Mouse (Mus musculus): ENCODE measurements around the gene Pelo. TPM values are rescaled to one million over a fixed set of nuclear protein-coding genes. Genes with fewer than 3 reads are reported as not detected.

Pelo gene
- polyA plus RNA-seq, 1 experiment from 2014 or later = 6.7 TPM

- H3K9ac ChIP-seq (ENCODE audit: low read depth, low read length) = peak overlapping the region; percentile 82
- peak overlapping the region; percentile 98 for H3K4me2 ChIP-seq (ENCODE audit: low read length)
Measured at GRCm38 (mm10) chr13:115089020-115089394, 979 bp downstream of the Pelo start.

DNA sequence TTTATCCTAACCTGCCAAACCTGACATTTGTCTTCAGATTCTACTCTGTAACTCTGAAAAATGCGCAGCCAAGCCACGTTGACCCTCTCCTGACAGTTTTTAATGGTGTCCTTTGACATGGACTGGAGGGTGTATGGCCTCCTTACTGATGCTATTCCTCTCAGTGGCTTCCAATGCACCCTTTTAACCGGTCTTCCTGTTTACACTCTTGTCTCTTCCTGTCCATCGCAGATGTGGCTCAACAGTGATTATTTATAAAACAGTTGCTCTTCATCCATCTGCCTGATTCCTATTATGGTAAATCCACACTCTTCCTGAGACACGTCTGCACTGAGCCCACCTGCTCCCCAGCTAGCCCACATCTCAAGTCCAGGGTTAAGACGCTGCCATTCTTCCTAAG lies 4.0 kb downstream of the Pelo start:
- H3K4me2 ChIP-seq (ENCODE audit: low read length) = no peak overlapping the region
- WGBS = 90% methylated on average over 6 of the region's 6 CpGs

More at GRCm38 (mm10) chr13:115089020-115089394, 979 bp downstream of the Pelo start:
- H3K4me1 ChIP-seq (ENCODE audit: control insufficient read depth, insufficient read depth, low read depth, low read length) = peaks cover 19% of the 10 kb centered on the region
- no peaks in the 10 kb centered on the region for H3K27me3 ChIP-seq (replicated peaks; ENCODE audit: control insufficient read depth, insufficient read depth, low read length)
- H3K27ac ChIP-seq (ENCODE audit: low read depth, low read length) = no peak overlapping the region
- 61% methylated on average over 11 of the region's 11 CpGs for WGBS
- no peak for ATAC-seq
- peaks cover 14% of the 10 kb centered on the region for H3K36me3 ChIP-seq (ENCODE audit: control insufficient read depth, insufficient read depth, low read length)
- H3K9me3 ChIP-seq (ENCODE audit: control insufficient read depth, low read length) = peaks cover 2% of the 10 kb centered on the region; the same call in 1 of the 2 replicates
- peak overlapping the region; percentile 72 for H3K4me3 ChIP-seq (ENCODE audit: low read length)

DNA sequence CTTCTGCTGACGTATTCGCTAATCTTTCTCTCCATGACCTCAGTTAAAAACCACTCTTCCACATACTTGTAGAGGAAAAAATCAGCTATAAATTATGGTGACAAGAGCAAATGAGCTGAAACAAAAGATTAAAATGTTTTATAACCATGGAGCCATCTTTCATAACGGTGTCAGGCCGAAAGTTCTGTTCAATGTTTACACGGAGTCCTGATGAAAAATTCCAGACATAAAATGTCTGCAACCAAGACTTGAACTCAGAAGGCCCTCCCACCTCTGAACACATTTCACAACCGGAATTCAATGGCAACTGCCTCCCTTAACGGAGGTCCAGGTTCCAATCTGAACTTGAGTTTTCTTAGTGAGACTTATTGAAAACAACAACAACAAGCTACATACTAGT lies 7.6 kb downstream of the Pelo start:
- 92% methylated on average over 7 of the region's 7 CpGs for WGBS

More for the DNA sequence above, 4.0 kb downstream of the Pelo start:
- Histone ChIP-seq H3K4me3 (ENCODE audit: low read length) (no peak overlapping the region), H3K27me3 (replicated peaks; ENCODE audit: control insufficient read depth, insufficient read depth, low read length) (no peaks in the 10 kb centered on the region), H3K9ac (ENCODE audit: low read depth, low read length) (no peak overlapping the region), H3K4me1 (ENCODE audit: control insufficient read depth, insufficient read depth, low read depth, low read length) (peaks cover 18% of the 10 kb centered on the region), H3K27ac (ENCODE audit: low read depth, low read length) (no peak overlapping the region), H3K36me3 (ENCODE audit: control insufficient read depth, insufficient read depth, low read length) (peaks cover 14% of the 10 kb centered on the region), H3K9me3 (ENCODE audit: control insufficient read depth, low read length) (peaks cover 2% of the 10 kb centered on the region; the same call in 1 of the 2 replicates)
- ATAC-seq = no peak

GRCm38 (mm10) chr13:115079996-115080585 lies 9.9 kb downstream of the Pelo start:
- Histone ChIP-seq H3K9me3 (ENCODE audit: control insufficient read depth, low read length) (no peaks in the 10 kb centered on the region), H3K4me2 (ENCODE audit: low read length) (no peak overlapping the region), H3K4me1 (ENCODE audit: control insufficient read depth, insufficient read depth, low read depth, low read length) (no peaks in the 10 kb centered on the region), H3K36me3 (ENCODE audit: control insufficient read depth, insufficient read depth, low read length) (no peaks in the 10 kb centered on the region), H3K27ac (ENCODE audit: low read depth, low read length) (no peak overlapping the region), H3K9ac (ENCODE audit: low read depth, low read length) (no peak overlapping the region), H3K27me3 (replicated peaks; ENCODE audit: control insufficient read depth, insufficient read depth, low read length) (no peaks in the 10 kb centered on the region), H3K4me3 (ENCODE audit: low read length) (no peak overlapping the region)
- no peak for ATAC-seq
- 93% methylated on average over 3 of the region's 3 CpGs for WGBS

More for the DNA sequence above, 7.6 kb downstream of the Pelo start:
- no peaks in the 10 kb centered on the region for H3K27me3 ChIP-seq (replicated peaks; ENCODE audit: control insufficient read depth, insufficient read depth, low read length)
- H3K4me3 ChIP-seq (ENCODE audit: low read length) = no peak overlapping the region
- ATAC-seq = no peak
- no peaks in the 10 kb centered on the region for H3K4me1 ChIP-seq (ENCODE audit: control insufficient read depth, insufficient read depth, low read depth, low read length)
- H3K36me3 ChIP-seq (ENCODE audit: control insufficient read depth, insufficient read depth, low read length) = peaks cover 6% of the 10 kb centered on the region
- H3K9ac ChIP-seq (ENCODE audit: low read depth, low read length) = no peak overlapping the region
- no peak overlapping the region for H3K4me2 ChIP-seq (ENCODE audit: low read length)
- H3K27ac ChIP-seq (ENCODE audit: low read depth, low read length) = no peak overlapping the region
- H3K9me3 ChIP-seq (ENCODE audit: control insufficient read depth, low read length) = no peaks in the 10 kb centered on the region

GRCm38 (mm10) chr13:115078997-115079685 lies 10.8 kb downstream of the Pelo start:
- H3K9ac ChIP-seq (ENCODE audit: low read depth, low read length) = no peak overlapping the region
- no peaks in the 10 kb centered on the region for H3K27me3 ChIP-seq (replicated peaks; ENCODE audit: control insufficient read depth, insufficient read depth, low read length)
- H3K36me3 ChIP-seq (ENCODE audit: control insufficient read depth, insufficient read depth, low read length) = no peaks in the 10 kb centered on the region
- 87% methylated on average over 6 of the region's 6 CpGs for WGBS
- H3K4me1 ChIP-seq (ENCODE audit: control insufficient read depth, insufficient read depth, low read depth, low read length) = no peaks in the 10 kb centered on the region
- ATAC-seq = no peak
- no peak overlapping the region for H3K4me2 ChIP-seq (ENCODE audit: low read length)
- no peak overlapping the region for H3K27ac ChIP-seq (ENCODE audit: low read depth, low read length)
- H3K9me3 ChIP-seq (ENCODE audit: control insufficient read depth, low read length) = no peaks in the 10 kb centered on the region
- no peak overlapping the region for H3K4me3 ChIP-seq (ENCODE audit: low read length)

DNA sequence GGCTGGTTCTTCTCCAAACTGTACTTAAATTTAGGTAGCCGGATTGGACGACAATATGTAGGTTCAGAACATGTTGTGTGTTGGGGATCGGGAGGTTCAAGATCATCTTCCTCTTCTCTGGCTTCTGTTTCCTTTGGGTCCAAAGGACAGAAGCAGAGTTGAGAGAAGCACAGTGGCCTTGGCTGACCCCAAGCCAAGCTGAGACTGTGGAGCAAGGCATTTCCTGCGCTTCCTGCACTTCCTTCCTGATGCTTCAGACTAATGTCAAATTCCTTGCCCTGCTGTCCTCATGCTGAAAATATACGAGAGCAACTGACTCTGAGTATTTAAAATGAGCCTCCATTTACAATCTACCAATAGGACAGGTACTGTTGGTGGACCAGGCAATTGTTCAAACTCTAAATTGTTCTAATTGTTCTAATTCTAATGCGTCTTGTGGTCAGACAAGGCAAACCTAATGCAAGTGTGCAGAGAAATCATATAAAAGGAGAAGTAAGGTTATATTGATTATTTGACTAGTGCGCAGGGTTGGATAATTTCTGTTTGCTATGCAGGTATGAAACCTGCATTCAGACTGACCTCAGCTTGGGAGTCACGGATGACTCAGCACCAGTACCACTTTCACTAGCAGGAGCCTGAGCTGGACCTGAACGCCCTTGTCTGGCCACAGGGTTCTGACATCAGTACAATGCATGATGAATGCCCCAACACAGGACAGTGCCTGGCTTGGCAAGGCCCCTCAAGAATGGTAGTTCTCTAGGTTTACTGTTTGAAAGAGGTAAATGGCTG lies 12.4 kb downstream of the Pelo start:
- Histone ChIP-seq H3K9ac (ENCODE audit: low read depth, low read length) (no peak overlapping the region), H3K4me3 (ENCODE audit: low read length) (no peak overlapping the region), H3K27me3 (replicated peaks; ENCODE audit: control insufficient read depth, insufficient read depth, low read length) (no peaks in the 10 kb centered on the region), H3K27ac (ENCODE audit: low read depth, low read length) (no peak overlapping the region), H3K4me1 (ENCODE audit: control insufficient read depth, insufficient read depth, low read depth, low read length) (no peaks in the 10 kb centered on the region), H3K4me2 (ENCODE audit: low read length) (no peak overlapping the region), H3K36me3 (ENCODE audit: control insufficient read depth, insufficient read depth, low read length) (no peaks in the 10 kb centered on the region), H3K9me3 (ENCODE audit: control insufficient read depth, low read length) (no peaks in the 10 kb centered on the region)
- 86% methylated on average over 9 of the region's 9 CpGs for WGBS
- no peak for ATAC-seq

GRCm38 (mm10) chr13:115072386-115072785 lies 17.6 kb downstream of the Pelo start:
- WGBS = 94% methylated on average over 6 of the region's 6 CpGs
- H3K27me3 ChIP-seq (replicated peaks; ENCODE audit: control insufficient read depth, insufficient read depth, low read length) = no peaks in the 10 kb centered on the region
- no peak overlapping the region for H3K4me3 ChIP-seq (ENCODE audit: low read length)
- H3K27ac ChIP-seq (ENCODE audit: low read depth, low read length) = no peak overlapping the region
- H3K4me1 ChIP-seq (ENCODE audit: control insufficient read depth, insufficient read depth, low read depth, low read length) = no peaks in the 10 kb centered on the region
- no peak for ATAC-seq
- no peak overlapping the region for H3K9ac ChIP-seq (ENCODE audit: low read depth, low read length)
- no peaks in the 10 kb centered on the region for H3K36me3 ChIP-seq (ENCODE audit: control insufficient read depth, insufficient read depth, low read length)
- H3K4me2 ChIP-seq (ENCODE audit: low read length) = no peak overlapping the region
- H3K9me3 ChIP-seq (ENCODE audit: control insufficient read depth, low read length) = no peaks in the 10 kb centered on the region

- H3K4me3 ChIP-seq (ENCODE audit: low read length) = no peak overlapping the region
- H3K27ac ChIP-seq (ENCODE audit: low read depth, low read length) = no peak overlapping the region
- H3K4me1 ChIP-seq (ENCODE audit: control insufficient read depth, insufficient read depth, low read depth, low read length) = no peaks in the 10 kb centered on the region
- no peaks in the 10 kb centered on the region for H3K27me3 ChIP-seq (replicated peaks; ENCODE audit: control insufficient read depth, insufficient read depth, low read length)
- no peaks in the 10 kb centered on the region for H3K9me3 ChIP-seq (ENCODE audit: control insufficient read depth, low read length)
- H3K36me3 ChIP-seq (ENCODE audit: control insufficient read depth, insufficient read depth, low read length) = no peaks in the 10 kb centered on the region
- no peak for ATAC-seq
- 91% methylated on average over 3 of the region's 3 CpGs for WGBS
- no peak overlapping the region for H3K9ac ChIP-seq (ENCODE audit: low read depth, low read length)
- H3K4me2 ChIP-seq (ENCODE audit: low read length) = no peak overlapping the region
Measured at GRCm38 (mm10) chr13:115071431-115071830, 18.6 kb downstream of the Pelo start.

DNA sequence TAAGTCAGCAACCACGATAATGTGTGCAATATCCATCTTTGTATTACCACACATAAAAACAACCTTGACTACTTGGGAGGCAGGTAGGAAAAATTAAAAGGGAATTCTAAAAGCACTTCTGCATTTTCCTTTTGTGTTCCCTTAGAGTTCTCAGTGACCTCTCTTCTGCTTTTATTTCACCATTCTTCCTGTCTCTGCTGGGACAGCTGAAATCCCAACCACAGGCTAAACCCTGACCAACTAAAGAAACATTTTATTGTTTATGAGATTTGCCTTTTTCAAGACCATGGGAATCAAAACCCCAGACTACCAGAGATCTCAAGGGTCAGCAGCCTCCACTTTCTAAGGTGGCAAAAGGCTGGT lies 22.0 kb downstream of the Pelo start:
- 97% methylated on average over 1 of the region's 1 CpGs for WGBS
- H3K36me3 ChIP-seq (ENCODE audit: control insufficient read depth, insufficient read depth, low read length) = no peaks in the 10 kb centered on the region

More for the DNA sequence above, 22.0 kb downstream of the Pelo start:
- Histone ChIP-seq H3K4me3 (ENCODE audit: low read length) (no peak overlapping the region), H3K27me3 (replicated peaks; ENCODE audit: control insufficient read depth, insufficient read depth, low read length) (no peaks in the 10 kb centered on the region), H3K9ac (ENCODE audit: low read depth, low read length) (no peak overlapping the region), H3K4me2 (ENCODE audit: low read length) (no peak overlapping the region), H3K4me1 (ENCODE audit: control insufficient read depth, insufficient read depth, low read depth, low read length) (no peaks in the 10 kb centered on the region), H3K9me3 (ENCODE audit: control insufficient read depth, low read length) (no peaks in the 10 kb centered on the region), H3K27ac (ENCODE audit: low read depth, low read length) (no peak overlapping the region)
- no peak for ATAC-seq

All from hindbrain, embryonic 16.5 days (tissue).